Mouse (Mus musculus) NIH3T3 (cell line): ENCODE measurements around the gene Trip10.

ENCODE experiments used
- DNase-seq: peaks from one replicate; pipeline ENCODE4 v3.0.0-alpha.2; 2012; ENCODE audit warnings: low read depth

Trip10 gene

DNA sequence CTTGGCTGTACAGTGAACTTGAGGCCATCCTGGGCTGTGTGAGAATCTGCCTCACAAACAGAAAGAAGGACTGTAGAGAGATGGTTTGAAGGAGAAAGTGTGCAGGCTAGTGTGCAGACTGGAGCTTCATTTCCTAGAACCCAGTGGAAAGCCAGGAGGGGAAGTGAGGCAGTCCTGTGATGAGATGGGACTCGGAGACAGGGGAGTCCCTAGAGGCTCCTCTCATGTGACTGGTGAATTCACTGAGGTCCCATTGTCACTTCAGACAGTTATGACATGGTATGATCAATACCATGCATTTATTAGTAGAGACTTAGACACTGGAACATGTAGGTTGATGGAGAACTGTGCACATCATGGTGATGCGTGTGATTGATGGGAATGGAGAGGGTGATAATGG lies 43.0 kb downstream of the Trip10 start:
- no peak for DNase-seq

DNA sequence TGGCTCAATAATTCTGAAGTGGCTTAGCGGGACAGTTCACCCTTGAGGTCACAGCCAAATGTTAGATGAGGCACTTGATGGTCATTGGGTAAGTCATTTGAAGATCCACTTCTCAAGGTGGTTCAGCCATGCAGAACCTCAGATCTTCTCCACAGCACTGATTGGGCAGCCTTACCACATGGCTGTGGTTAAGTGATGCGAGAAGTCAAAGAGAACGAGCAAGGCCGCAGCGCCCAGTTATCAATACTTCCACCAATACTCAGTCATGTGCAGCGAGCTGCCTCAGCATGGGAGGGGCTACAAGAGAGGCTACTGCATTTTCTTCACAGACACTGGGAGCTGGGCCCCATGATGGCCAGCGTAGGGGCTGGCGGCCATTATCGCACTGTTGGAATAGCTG lies 43.7 kb downstream of the Trip10 start:
- no peak for DNase-seq

DNA sequence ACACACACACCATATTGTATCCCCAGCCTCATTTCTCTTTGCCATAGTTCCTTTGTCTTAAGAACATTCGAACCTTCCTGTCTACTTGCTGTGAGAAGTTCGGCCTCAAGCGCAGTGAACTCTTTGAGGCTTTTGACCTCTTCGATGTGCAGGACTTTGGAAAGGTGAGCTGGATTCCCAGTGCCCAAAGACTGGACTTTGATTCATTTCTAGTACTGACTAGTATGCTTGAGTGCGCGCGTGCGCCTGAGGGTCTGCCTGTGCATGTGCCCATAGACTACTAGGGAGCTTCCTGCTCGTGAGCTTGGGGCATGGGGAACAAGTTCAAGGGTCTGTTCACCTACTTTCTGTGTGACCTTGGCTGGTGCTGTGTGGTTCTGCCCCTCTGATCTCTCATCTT lies 46.7 kb downstream of the Trip10 start:
- DNase-seq: no peak

DNA sequence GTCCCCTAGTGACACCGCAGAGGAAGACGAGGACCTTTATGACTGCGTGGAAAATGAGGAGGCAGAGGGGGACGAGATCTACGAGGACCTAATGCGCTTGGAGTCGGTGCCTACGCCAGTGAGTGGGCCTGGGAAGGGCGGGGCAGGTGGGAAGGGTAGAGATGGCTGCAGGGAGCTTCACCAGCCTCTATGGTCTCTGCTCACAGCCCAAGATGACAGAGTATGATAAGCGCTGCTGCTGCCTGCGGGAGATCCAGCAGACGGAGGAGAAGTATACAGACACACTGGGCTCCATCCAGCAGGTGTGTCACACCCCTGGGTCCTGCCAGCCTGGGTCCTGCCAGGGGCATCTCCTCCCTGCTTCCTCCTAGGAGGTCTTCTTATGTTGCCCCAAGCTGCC lies 47.8 kb downstream of the Trip10 start:
- no peak for DNase-seq

DNA sequence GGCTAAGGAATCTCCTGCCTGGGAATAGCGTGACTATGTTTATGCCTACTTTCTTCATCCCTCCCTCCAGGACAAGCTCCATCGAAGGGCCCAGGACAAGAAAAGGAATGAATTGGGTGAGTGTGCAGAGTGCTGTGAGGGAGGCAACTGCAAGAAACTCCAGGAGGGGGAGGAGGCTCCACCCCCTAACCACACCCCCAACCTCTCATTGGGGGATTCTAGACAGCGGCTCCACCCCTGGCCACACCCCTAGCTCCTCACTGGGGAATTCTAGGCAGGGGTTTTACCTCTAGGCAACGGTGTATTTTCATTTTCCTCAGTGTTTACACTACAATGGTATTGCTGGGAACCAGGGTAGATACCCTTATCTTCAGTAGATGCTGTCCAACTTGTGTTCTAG lies 56.3 kb downstream of the Trip10 start:
- peak; percentile 14 for DNase-seq

DNA sequence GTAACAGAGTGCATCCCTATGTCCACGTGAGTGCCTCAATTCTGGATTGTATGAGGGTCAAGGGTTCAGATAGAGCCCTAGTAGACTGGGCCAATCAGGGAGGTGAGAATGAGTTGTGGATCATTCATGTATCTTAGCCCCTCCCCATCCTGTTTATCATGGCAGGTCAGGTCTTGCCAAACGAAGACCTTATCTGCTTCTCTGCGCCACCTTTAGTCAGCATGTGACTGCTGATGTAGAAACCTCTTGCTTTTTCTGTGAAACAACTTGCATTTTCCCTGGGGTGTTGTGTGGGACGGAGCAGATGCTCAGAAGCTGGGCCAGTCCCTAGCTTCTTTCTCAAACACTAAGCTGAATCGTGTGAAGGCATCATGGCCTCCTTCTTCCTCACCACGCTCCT lies 57.8 kb downstream of the Trip10 start:
- no peak for DNase-seq

DNA sequence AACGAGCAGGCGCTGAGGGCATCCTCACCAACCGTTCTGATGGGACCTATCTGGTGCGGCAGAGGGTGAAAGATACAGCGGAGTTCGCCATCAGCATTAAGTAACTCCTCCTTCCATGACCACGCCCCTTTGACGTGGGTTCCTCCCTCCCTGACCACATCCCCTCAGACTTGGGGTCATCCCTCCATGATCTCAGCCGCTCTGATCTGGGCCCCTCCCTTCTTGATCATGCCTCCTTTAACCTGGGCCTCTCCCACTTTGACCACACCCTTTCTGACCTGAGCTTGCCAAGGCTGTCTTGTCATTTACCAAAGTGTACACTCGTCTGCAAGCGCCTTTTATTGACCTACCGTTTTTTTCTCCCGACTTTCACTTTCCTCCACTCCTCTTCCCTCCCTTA lies 62.5 kb downstream of the Trip10 start:
- DNase-seq: no peak
